Mouse (Mus musculus): ENCODE results near the gene Cx3cr1.
A peak's percentile ranks its signal among the peaks of the same experiment; 100 is the strongest.

Cx3cr1 gene

DNA sequence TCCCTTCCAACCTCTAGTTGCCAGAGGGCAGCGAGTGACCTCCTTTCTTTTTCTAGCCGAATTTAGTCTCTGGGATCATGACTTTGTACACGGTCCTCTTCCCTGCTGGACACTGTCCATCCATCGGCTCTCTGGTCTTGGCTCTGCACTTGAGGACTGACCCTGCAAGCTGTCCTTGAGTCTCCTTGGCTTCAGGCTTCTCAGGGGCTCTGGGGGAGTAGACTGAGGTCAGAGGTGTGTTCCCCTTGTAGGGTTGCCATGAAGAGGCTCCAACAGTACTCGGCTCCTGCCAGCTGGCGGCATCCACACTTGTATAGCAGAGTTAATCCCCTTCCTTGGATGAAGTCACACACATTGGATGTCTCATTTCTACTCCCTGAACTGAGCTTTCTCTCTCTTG is 70.0 kb downstream of the Cx3cr1 start:
- DNase-seq (ENCODE audit: low spot score in 2 of 2) = no peak

GRCm38 (mm10) chr9:119998776-119999175 is 70.9 kb downstream of the Cx3cr1 start:
- DNase-seq (ENCODE audit: low spot score in 2 of 2) = no peak

GRCm38 (mm10) chr9:119996080-119996479 is 73.6 kb downstream of the Cx3cr1 start:
- no peak for DNase-seq (ENCODE audit: low spot score in 2 of 2)

GRCm38 (mm10) chr9:119994207-119994606 is 75.5 kb downstream of the Cx3cr1 start:
- DNase-seq (ENCODE audit: low spot score in 2 of 2) = no peak

- no peak for DNase-seq (ENCODE audit: low spot score in 2 of 2)
These were observed 76.4 kb downstream of the Cx3cr1 start for GRCm38 (mm10) chr9:119993092-119993844.

DNA sequence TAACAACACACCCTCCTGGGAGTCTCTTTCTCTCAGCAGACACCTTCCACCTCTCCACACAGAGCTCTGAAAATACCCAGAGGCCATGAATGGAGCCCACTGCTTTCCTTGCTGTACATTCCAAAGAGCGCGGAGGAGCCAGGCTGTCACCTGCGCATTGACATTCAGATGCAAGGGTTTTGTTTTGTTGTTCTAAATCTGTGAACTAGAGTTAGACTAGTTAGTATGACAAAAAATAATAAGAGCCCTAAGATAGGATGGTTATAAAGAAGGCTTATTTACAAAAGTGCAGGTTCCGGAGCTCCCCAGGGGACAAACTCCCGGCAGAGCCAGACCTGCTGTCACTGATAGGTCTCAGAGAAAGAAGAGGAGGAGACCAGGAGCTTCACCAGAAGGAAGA is 78.4 kb downstream of the Cx3cr1 start:
- DNase-seq (ENCODE audit: low spot score in 2 of 2) = no peak

GRCm38 (mm10) chr9:119988304-119988703 is 81.4 kb downstream of the Cx3cr1 start:
- DNase-seq (ENCODE audit: low spot score in 2 of 2) = no peak

DNA sequence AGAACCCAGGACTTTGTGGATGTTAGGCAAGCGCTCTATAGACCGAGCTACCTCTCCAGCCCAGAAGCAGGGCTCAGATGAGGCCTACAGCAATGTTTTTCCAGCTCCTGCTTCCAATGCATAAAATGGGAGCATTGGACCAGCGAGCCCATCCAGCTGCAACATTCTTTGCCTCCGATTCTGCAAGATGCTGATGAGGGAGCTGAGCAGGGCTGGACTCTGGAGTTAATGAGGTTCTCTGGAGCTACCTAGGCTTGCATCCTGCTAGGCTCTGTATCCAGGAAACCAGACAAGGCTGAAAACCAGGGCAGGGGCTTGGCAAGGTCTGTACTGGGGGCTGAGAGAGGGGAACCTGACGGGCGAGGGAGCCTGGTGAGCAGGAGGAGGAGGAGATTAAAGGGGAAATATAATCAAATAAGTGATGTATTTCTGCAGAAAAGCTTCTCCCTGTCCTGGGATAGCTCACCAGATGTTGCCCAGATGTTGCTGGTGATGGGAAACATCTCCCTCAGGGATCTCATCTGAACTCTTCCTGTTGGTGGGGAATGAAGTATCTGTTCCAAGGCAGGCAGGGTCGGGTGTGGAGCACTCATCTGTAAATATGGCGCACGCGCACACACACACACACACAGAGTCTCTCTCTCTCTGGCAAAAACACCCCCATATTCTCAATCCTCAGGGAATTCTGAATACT is 83.7 kb downstream of the Cx3cr1 start:
- no peak for DNase-seq (ENCODE audit: low spot score in 2 of 2)

DNA sequence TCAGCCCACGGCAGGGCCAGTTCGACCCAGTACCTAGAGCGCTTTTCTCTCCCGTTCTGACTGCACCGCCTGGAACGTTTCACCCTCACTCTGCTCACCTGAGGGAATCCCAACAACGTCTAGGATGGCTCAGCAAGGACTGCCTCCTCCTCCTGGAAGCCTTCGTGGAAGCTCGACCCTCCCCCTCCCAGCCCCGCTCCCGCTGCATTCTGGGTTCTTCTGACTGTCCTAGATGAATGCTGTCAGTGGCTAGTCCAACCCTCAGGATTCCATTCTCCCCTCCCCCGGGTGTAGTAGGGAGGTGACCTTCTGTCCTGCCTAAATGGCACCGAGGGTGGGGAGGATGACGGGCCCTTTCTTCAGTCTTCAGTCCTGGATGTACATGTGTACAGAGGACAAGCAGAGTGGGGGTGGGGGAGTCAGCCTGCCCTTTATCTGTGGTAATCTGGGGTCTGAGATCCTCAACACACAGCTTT is 85.1 kb downstream of the Cx3cr1 start, which contains the start of gene Csrnp1:
Gene Csrnp1, minus strand, starts transcription at position 123 of the 476 bp plus-strand sequence.
- no peak for DNase-seq (ENCODE audit: low spot score in 2 of 2)

DNA sequence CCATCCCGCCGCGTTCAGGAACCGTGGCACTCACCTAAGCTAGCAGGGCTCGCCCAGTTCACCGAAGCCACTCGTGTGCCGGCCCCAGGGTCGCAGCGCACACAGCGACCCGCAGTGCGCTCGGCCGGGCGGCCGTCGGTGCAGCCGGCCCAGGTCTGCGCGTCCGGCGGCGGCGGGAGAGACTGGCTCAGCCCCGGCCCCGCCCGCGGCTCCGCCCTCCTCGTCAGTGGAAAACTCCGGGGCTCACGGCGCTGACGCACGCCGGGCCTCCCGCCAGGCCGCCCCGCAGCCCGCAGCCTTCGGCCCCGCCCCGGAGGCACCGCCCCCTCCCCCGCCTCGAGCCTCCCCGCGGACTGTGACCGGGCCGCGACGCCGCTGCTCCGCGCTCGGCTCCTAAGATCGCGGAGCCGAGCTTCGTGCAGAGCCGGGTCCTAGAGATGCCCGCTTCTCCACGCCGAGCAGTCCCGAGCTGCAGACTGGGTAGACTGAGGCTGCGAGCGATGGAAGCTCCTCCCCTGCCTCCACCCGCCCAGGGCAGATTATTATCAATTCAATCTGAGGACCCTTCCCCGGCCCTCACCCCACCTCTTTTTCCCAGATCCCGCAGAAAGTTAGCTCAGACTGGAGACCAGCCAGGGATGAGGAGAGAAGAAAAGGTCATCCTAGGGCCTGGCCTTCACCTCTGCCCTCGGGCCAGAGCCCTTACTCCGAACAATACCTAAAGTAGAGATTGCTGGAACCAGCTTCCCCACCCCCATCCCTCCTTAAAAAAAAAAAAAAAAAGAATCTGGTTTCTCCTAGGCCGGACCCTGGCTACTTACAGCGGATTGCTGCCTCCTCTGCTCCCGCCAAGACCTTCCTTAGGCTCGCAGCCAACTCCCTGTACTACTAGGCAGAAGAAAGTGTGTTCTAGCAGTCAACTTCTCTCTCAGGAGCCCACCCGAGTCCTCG is 85.8 kb downstream of the Cx3cr1 start:
- peak; percentile 80 to 82 for DNase-seq (ENCODE audit: low spot score in 2 of 2)

GRCm38 (mm10) chr9:119982956-119983551 is 86.6 kb downstream of the Cx3cr1 start:
- DNase-seq (ENCODE audit: low spot score in 2 of 2) = peak; percentile 34 to 43

DNA sequence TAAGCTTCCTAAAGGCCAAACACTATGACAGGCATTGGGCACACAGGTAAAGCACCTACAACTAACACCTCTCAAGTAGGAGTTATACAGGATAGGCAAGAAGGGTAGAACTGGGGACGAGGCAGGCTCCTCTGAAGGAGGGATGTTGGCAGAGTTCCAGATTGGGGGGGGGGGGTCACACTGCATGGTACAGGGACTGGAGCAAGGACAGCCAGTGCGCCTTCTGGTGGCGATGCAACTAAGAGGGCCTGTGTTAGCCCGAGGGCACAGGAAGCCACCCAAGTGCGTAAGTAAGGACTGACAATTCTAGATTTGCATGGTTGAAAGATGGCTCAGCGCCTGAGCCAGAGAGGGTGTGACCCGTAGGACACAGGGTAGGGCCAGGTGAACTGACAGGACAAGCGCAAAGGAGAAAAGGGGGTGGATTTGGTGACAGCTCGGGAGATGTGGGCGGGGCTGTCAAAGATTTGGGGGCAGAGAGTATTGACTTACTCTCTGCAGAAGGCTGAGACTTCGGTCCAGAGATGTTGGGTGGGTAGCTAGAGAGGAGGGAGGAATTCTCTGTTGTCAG is 87.4 kb downstream of the Cx3cr1 start:
- DNase-seq (ENCODE audit: low spot score in 2 of 2) = peak; percentile 45 to 48

GRCm38 (mm10) chr9:119981183-119982179 is 88.2 kb downstream of the Cx3cr1 start:
- peak in 1 of 2 experiments; percentile 56 for DNase-seq (ENCODE audit: low spot score in 2 of 2)

GRCm38 (mm10) chr9:119980770-119981182 is 88.9 kb downstream of the Cx3cr1 start:
- DNase-seq (ENCODE audit: low spot score in 2 of 2) = no peak

DNA sequence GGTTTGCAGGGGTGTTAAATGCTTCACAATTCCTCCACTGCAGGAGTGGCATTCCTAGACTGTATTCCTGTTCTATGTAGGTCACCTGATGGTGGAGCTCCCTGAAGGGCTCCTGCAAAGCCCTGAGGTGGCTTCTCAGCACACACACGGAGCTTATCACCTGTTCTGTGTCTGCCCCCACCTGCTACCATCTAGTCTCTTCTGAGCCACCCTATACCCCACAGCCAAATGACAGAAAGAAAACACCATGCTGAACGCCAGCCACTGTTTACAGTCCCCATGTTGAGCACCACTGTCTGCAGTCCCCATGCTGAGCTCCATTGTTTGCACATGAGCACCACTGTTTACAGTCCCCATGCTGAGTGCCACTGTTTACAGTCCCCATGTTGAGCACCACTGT is 89.9 kb downstream of the Cx3cr1 start:
- no peak for DNase-seq (ENCODE audit: low spot score in 2 of 2)

DNA sequence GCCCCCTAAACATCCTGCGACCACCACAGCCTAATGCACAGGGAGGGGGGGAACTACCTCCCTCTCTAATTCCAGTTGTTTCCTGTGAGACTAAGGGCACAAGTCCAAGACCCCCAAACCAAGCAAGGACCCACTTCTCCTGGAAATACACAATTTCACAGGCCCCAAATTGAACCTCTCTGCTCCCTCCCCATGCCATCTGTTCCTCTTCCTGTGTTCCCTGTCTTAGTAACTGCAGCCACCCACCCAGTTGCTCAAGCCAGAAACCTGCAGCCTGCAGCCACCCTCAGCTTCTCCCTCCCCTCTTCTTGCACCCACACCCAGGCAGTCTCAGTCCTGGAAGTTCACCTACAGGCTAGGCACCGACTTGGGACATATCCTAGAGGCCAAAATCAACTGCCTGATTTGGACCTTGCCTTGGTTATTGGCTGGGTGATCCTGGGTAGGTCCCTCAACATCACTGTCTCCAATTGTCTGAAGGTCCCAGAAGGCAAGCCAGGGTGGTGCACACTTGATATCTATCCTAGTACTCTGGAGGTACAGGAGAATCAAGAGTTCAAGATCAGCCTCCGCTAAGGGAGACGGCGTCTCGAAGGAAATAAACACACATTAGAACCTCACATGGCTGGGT is 90.8 kb downstream of the Cx3cr1 start:
- DNase-seq (ENCODE audit: low spot score in 2 of 2) = peak; percentile 63 to 83

DNA sequence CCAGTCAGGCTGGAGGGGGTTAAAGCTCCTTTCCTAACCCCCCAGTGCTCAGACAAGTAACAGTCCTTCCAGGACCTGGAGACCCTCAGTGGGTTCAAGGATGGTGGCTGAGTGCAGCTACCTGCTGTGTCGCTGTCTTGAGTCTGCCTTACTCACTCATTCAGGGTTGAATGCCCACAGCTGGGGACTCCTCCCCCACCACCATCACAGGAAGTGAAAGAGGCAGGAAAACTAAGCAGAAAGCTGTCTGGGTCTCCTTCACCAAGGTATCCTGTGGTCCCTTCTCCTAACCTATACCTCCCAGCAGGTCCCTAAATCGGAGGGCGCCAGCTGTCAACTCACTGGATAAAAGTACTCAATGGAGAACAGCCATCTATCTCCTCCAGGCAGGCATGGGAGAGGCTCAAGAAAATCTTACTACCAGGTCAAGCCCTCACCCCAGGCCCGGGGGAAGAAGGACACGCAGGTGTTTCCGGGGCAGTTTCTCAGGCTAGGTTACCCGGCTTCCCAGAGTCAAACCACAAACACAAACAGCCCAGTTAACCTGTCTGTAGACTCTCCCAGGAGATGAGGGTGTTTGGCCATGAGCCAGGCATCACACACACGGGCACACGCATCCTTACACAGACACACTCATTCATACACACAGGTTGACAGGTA is 91.4 kb downstream of the Cx3cr1 start:
- no peak for DNase-seq (ENCODE audit: low spot score in 2 of 2)

DNA sequence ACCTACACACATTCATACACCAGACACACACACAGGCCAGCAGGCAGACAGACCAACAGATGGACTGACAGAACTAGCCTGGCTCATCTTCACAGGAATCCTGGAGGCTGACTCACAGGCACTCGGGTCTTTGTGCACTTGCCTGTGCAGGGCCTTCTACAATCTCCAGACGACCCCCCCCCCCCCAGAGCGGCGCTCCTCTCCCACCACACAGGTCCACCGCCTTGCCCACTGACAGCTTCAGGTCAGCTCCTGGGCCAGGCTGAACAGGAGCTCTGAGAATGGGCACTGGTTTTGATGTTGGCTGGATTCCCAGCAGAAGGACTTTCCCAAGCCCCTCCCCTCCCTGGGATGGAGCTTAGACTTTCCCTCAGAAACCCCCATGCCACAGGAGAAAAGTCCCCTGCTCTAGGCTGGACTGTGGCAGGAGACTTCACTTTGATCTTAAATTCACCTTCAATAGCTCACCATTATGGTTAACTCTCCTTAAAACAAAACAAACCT is 92.1 kb downstream of the Cx3cr1 start:
- no peak for DNase-seq (ENCODE audit: low spot score in 2 of 2)

Data from right cerebral cortex, postnatal 36 days (tissue).